Mouse (Mus musculus) kidney, embryonic 16.5 days (tissue): ENCODE measurements at regions not wholly inside any gene's neighbourhood (a gene's known extent, or its start where the extent isn't known, plus 50 kb on each side); places are given as distances from the start of the nearest gene placed in this dataset.
A peak's percentile ranks its signal among the peaks of the same experiment; 100 is the strongest.
"Not testable (repeated sequence)": the region's sequence is repeated elsewhere in the genome, so short reads cannot be mapped to it uniquely, and the experiment has no call there.

ENCODE experiments used
- ATAC-seq: fragments of 200-750 bp; cut with Nextera tagmentation; 2 replicates; pipeline ENCODE4 v1.8.0; 2017; ENCODE audit warnings: moderate TSS enrichment; ENCODE audit not compliant: low FRiP score, low TSS enrichment
- H3K27ac ChIP-seq: fragments of 300-500 bp; sonication (generic); 2 replicates; pipeline ENCODE4 v1.5.1; 2014; ENCODE audit warnings: low read length
- H3K27me3 ChIP-seq: fragments of 300-500 bp; sonication (generic); 2 replicates; pipeline ENCODE4 v1.6.1; 2014; ENCODE audit warnings: low read length, control low read depth, mixed read lengths; ENCODE audit not compliant: insufficient read depth
- H3K36me3 ChIP-seq: fragments of 300-500 bp; sonication (generic); 2 replicates; pipeline ENCODE4 v1.6.1; 2014; ENCODE audit warnings: low read length, control low read depth, mixed read lengths; ENCODE audit not compliant: insufficient read depth
- H3K4me1 ChIP-seq: fragments of 300-500 bp; sonication (generic); 2 replicates; pipeline ENCODE4 v1.6.1; 2014; ENCODE audit warnings: low read length, control low read depth, mixed read lengths; ENCODE audit not compliant: insufficient read depth
- H3K4me2 ChIP-seq: fragments of 300-500 bp; sonication (generic); replicated peaks from 2 replicates; pipeline ENCODE4 v1.6.1; 2014; ENCODE audit warnings: low read depth, low read length
- H3K4me3 ChIP-seq: fragments of 300-500 bp; sonication (generic); 2 replicates; pipeline ENCODE4 v1.5.1; 2014; ENCODE audit warnings: mild to moderate bottlenecking, low read length
- H3K9ac ChIP-seq: fragments of 300-500 bp; sonication (generic); replicated peaks from 2 replicates; pipeline ENCODE4 v1.6.1; 2014; ENCODE audit warnings: low read length
- H3K9me3 ChIP-seq: fragments of 300-500 bp; sonication (generic); 2 replicates; pipeline ENCODE4 v1.6.1; 2016; ENCODE audit warnings: low read length, control low read depth
- WGBS: fragments of 180-500 bp; shearing (Covaris S2); extraction: QIAGEN DNeasy Blood & Tissue Kit; methylation state at CpG from one replicate; pipeline ENCODE4 v1.1.7; 2014; 5-methylcytosine and 5-hydroxymethylcytosine counted together

GRCm38 (mm10) chr9:4040871-4041665, 268.2 kb downstream of the Aasdhppt start:
- no peaks in the 10 kb centered on the region for H3K27me3 ChIP-seq
- H3K27ac ChIP-seq, result no peak overlapping the region
- no peak overlapping the region for H3K9ac ChIP-seq
- H3K36me3 ChIP-seq, result no peaks in the 10 kb centered on the region
- H3K4me1 ChIP-seq, result no peaks in the 10 kb centered on the region
- no peak overlapping the region for H3K4me3 ChIP-seq
- H3K4me2 ChIP-seq, result no peak overlapping the region
- 41% methylated on average over 1 of the region's 1 CpGs for WGBS
- peak; percentile 75 for ATAC-seq
- H3K9me3 ChIP-seq, result no peaks in the 10 kb centered on the region

GRCm38 (mm10) chr9:4027181-4027580, 282.1 kb downstream of the Aasdhppt start:
- not testable (repeated sequence) for ATAC-seq, H3K27ac ChIP-seq, H3K36me3 ChIP-seq, H3K4me3 ChIP-seq, H3K4me1 ChIP-seq, H3K9ac ChIP-seq, H3K9me3 ChIP-seq, H3K27me3 ChIP-seq, H3K4me2 ChIP-seq
- 91% methylated on average over 3 of the region's 3 CpGs for WGBS

GRCm38 (mm10) chr9:4020093-4020492, 289.2 kb downstream of the Aasdhppt start:
- Histone ChIP-seq H3K9ac (no peak overlapping the region), H3K4me2 (no peak overlapping the region), H3K9me3 (no peaks in the 10 kb centered on the region), H3K27me3 (no peaks in the 10 kb centered on the region), H3K4me1 (no peaks in the 10 kb centered on the region), H3K36me3 (no peaks in the 10 kb centered on the region), H3K4me3 (no peak overlapping the region), H3K27ac (no peak overlapping the region)
- WGBS, result 81% methylated on average over 2 of the region's 2 CpGs
- no peak for ATAC-seq

GRCm38 (mm10) chr9:3996686-3997085, 312.6 kb downstream of the Aasdhppt start:
- Histone ChIP-seq H3K4me3 (no peak overlapping the region), H3K9ac (no peak overlapping the region), H3K27me3 (no peaks in the 10 kb centered on the region), H3K36me3 (no peaks in the 10 kb centered on the region), H3K27ac (no peak overlapping the region), H3K4me1 (no peaks in the 10 kb centered on the region), H3K4me2 (no peak overlapping the region), H3K9me3 (no peaks in the 10 kb centered on the region)
- no peak for ATAC-seq
- WGBS, result 86% methylated on average over 3 of the region's 3 CpGs

- H3K4me1 ChIP-seq, H3K9ac ChIP-seq, H3K4me2 ChIP-seq, H3K27ac ChIP-seq, H3K27me3 ChIP-seq, ATAC-seq, H3K9me3 ChIP-seq, H3K4me3 ChIP-seq, H3K36me3 ChIP-seq: not testable (repeated sequence)
- 88% methylated on average over 3 of the region's 3 CpGs for WGBS
Observed at GRCm38 (mm10) chr9:3988383-3988782, 320.9 kb downstream of the Aasdhppt start.

GRCm38 (mm10) chr9:3987971-3988370, 321.3 kb downstream of the Aasdhppt start:
- H3K9ac ChIP-seq, ATAC-seq, H3K4me2 ChIP-seq, H3K36me3 ChIP-seq, H3K4me3 ChIP-seq, H3K27me3 ChIP-seq, H3K9me3 ChIP-seq, H3K4me1 ChIP-seq, H3K27ac ChIP-seq: not testable (repeated sequence)
- WGBS, result 84% methylated on average over 1 of the region's 1 CpGs
